Mouse (Mus musculus) forebrain, embryonic 14.5 days (tissue): ENCODE measurements at regions not wholly inside any gene's neighbourhood (a gene's known extent, or its start where the extent isn't known, plus 50 kb on each side); places are given as distances from the start of the nearest gene placed in this dataset.

Source experiments
- ATAC-seq: fragments of 200-750 bp; cut with Nextera tagmentation; 2 replicates; pipeline ENCODE4 v1.8.0; 2017; ENCODE audit warnings: mild to moderate bottlenecking, moderate library complexity
- DNase-seq: peaks from one replicate; pipeline ENCODE4 v3.0.0-alpha.2; 2015; ENCODE audit warnings: low spot score
- H3K27ac ChIP-seq: fragments of 300-500 bp; sonication (generic); 2 replicates; pipeline ENCODE4 v1.5.1; 2014; ENCODE audit warnings: low read depth, mild to moderate bottlenecking, control low read depth, low read length, moderate library complexity
- H3K27me3 ChIP-seq: fragments of 300-500 bp; sonication (generic); replicated peaks from 2 replicates; pipeline ENCODE4 v1.6.1; 2014; ENCODE audit warnings: low read length, control low read depth, mixed read lengths; ENCODE audit not compliant: control insufficient read depth, insufficient read depth
- H3K36me3 ChIP-seq: fragments of 300-500 bp; sonication (generic); 2 replicates; pipeline ENCODE4 v1.6.1; 2014; ENCODE audit warnings: low read length, control low read depth; ENCODE audit not compliant: control insufficient read depth, insufficient read depth
- H3K4me1 ChIP-seq: fragments of 300-500 bp; sonication (generic); 2 replicates; pipeline ENCODE4 v1.6.1; 2014; ENCODE audit warnings: antibody characterized with exemption, low read length, control low read depth; ENCODE audit not compliant: control insufficient read depth, insufficient read depth
- H3K4me2 ChIP-seq: fragments of 300-500 bp; sonication (generic); 2 replicates; pipeline ENCODE4 v1.6.1; 2014; ENCODE audit warnings: mild to moderate bottlenecking, control low read depth, low read length
- H3K4me3 ChIP-seq: fragments of 300-500 bp; sonication (generic); 2 replicates; pipeline ENCODE4 v1.5.1; 2014; ENCODE audit warnings: low read depth, low read length, control low read depth
- H3K9ac ChIP-seq: fragments of 300-500 bp; sonication (generic); 2 replicates; pipeline ENCODE4 v1.6.1; 2014; ENCODE audit warnings: mild to moderate bottlenecking, low read length, control low read depth, moderate library complexity
- H3K9me3 ChIP-seq: fragments of 300-500 bp; sonication (generic); replicated peaks from 2 replicates; pipeline ENCODE4 v1.6.1; 2016; ENCODE audit warnings: low read length, control low read depth, mixed read lengths; ENCODE audit not compliant: control insufficient read depth
- WGBS: fragments of 180-500 bp; shearing (Covaris S2); extraction: QIAGEN DNeasy Blood & Tissue Kit; methylation state at CpG from one replicate; pipeline ENCODE4 v1.1.7; 2014; 5-methylcytosine and 5-hydroxymethylcytosine counted together

DNA sequence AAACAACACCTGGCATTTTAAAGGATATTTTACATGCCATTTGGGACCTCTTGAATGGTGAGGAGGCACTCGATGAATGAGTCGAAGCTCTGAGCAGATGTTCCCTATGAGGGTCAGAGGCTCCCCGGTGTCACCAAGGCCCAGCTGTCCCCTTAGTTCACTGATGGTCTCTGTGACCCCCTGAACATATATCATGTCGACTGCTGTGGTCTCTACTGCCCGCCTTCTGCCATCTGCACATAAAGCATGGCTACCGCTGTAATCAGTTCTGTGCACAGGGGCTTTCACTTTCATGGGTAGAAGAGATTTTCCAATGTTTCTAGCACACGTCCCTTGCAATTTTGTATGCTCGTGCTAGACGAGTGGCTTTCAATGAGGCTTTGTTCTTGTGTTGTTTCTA, 607.8 kb downstream of the Plekhb2 start:
- no peak for ATAC-seq
- H3K9me3 ChIP-seq: no peaks in the 10 kb centered on the region

DNA sequence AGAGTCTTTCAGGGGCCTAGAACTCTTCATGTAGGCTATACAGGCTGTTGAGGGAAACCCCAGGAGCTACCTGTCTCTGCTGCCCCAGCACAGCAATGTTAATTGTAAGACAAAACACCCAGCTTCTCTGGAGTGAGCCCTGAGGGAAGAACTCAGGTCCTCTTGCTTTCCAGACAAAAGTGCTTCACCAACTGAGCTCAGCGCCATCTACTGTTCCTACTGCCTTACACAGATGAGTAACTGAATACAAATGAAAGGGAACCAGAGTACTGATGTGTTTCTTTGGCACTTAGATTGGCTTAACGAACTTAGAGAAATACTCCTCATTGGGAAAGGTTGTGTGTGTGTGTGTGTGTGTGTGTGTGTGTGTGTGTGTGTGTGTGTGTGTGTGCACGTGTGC, 603.1 kb upstream of the Hs6st1 start:
- H3K36me3 ChIP-seq: no peaks in the 10 kb centered on the region
- peak; percentile 46 for DNase-seq
- no peaks in the 10 kb centered on the region for H3K9me3 ChIP-seq
- no peak for ATAC-seq
- no peak overlapping the region for H3K4me2 ChIP-seq
- 43% methylated on average over 3 of the region's 3 CpGs for WGBS
- H3K9ac ChIP-seq: no peak overlapping the region
- peaks cover 5% of the 10 kb centered on the region for H3K4me1 ChIP-seq
- H3K27me3 ChIP-seq: no peaks in the 10 kb centered on the region
- no peak overlapping the region for H3K27ac ChIP-seq
- no peak overlapping the region for H3K4me3 ChIP-seq

More for the DNA sequence above, 607.8 kb downstream of the Plekhb2 start:
- DNase-seq: no peak
- no peaks in the 10 kb centered on the region for H3K4me1 ChIP-seq
- no peak overlapping the region for H3K9ac ChIP-seq
- H3K4me2 ChIP-seq: no peak overlapping the region
- no peak overlapping the region for H3K27ac ChIP-seq
- WGBS: 84% methylated on average over 9 of the region's 9 CpGs
- H3K4me3 ChIP-seq: no peak overlapping the region
- H3K27me3 ChIP-seq: no peaks in the 10 kb centered on the region
- no peaks in the 10 kb centered on the region for H3K36me3 ChIP-seq

DNA sequence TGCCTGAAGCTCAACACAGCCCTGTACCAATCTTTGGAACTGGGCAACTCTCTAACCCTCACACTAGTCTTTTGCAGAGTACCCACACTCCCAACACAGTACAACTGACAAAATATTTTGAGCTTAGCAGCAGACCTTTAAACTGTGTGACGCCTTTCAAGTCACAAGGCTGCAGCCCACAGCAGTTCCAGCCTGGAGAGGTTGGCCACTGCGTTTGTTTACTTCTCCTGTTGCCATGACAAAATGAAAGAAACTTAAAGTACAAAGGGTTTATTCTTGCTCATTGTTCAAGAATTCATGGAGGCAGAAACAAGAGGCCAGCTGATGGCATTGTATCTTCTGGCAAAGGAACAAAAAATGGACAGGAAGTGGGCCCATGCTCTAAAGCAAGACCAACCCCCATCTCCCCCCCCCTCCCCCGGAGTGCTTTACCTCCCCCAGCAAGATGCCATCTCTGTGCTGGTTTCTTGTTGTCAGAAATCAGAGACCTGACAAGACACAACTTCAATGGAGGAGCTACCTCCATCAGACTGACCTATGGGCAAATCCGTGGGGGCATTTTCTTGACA, 598.9 kb upstream of the Hs6st1 start:
- Histone ChIP-seq H3K27me3 (no peaks in the 10 kb centered on the region), H3K4me1 (peaks cover 5% of the 10 kb centered on the region), H3K36me3 (no peaks in the 10 kb centered on the region), H3K9me3 (peaks cover 9% of the 10 kb centered on the region; the same call in 1 of the 2 replicates), H3K4me3 (no peak overlapping the region), H3K27ac (no peak overlapping the region), H3K4me2 (no peak overlapping the region), H3K9ac (no peak overlapping the region)
- ATAC-seq: peak; percentile 76; the same call in 1 of the 2 replicates
- 26% methylated on average over 4 of the region's 4 CpGs for WGBS
- DNase-seq: peak; percentile 59

DNA sequence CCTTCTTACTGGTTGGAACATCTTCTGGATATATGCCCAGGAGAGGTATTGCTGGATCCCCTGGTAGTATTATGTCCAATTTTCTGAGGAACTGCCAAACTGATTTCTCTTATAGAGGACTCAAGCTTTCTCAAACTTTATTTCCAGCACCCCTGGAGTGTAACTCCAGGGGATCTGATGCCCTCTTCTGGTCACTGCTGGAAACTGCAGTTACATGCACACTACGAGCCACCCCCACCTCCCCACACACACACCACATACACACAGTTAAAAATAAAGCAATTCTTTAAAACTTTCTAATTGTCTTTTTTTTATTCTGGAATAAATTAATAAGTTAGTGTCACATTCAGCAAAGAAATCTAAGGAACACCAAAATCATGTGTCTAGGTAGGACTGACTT, 589.9 kb upstream of the Hs6st1 start:
- Histone ChIP-seq H3K36me3 (no peaks in the 10 kb centered on the region), H3K9me3 (peaks cover 11% of the 10 kb centered on the region; the same call in 1 of the 2 replicates), H3K27ac (no peak overlapping the region), H3K9ac (no peak overlapping the region), H3K27me3 (no peaks in the 10 kb centered on the region), H3K4me3 (no peak overlapping the region), H3K4me1 (no peaks in the 10 kb centered on the region), H3K4me2 (no peak overlapping the region)
- DNase-seq (no peak), ATAC-seq (no peak)
- 88% methylated on average over 1 of the region's 1 CpGs for WGBS

DNA sequence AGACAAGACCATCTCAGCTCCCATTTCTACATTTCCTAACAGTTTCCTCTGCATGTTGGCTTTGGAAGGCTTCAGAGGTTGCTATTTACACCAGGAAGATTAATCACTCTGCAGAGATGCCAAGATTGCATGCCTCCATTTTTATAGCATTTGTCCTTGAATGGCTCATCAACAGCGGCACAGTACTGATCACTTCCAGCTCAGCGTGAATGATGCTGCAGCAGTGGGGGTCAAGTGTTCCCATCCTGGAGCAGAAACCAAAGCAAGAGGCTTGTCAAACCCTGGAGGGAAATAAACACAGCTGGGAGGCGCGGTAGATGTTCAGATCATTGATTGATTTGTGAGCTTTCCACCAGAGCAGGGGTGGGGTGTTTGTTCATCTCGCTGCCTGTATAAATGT, 572.2 kb upstream of the Hs6st1 start:
- WGBS: 84% methylated on average over 5 of the region's 5 CpGs
- H3K27ac ChIP-seq: no peak overlapping the region

DNA sequence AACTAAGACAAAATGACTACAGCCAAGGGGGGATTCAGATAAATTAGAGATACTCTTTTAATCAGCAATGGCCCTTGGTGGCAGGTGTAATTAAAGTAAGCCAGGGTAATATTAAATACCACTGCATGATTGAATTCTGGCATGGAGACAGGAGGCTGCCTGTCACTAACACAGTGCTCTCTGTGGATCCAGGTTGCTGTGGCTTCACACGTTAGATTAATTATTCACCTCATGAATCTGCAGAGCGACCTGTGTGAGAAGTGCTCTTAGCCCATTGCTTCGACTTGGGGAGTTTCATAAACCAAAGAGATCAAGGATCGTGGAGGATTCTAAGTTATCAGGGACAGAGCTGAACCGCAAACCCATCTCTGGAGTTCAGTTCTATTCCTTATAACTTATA, 545.2 kb upstream of the Hs6st1 start:
- Histone ChIP-seq H3K27me3 (no peaks in the 10 kb centered on the region), H3K4me3 (no peak overlapping the region), H3K4me1 (no peaks in the 10 kb centered on the region), H3K9me3 (no peaks in the 10 kb centered on the region), H3K9ac (no peak overlapping the region), H3K27ac (no peak overlapping the region), H3K4me2 (no peak overlapping the region), H3K36me3 (no peaks in the 10 kb centered on the region)
- no peak for ATAC-seq
- 73% methylated on average over 5 of the region's 5 CpGs for WGBS
- DNase-seq: no peak

More for the DNA sequence above, 572.2 kb upstream of the Hs6st1 start:
- no peaks in the 10 kb centered on the region for H3K9me3 ChIP-seq
- no peaks in the 10 kb centered on the region for H3K27me3 ChIP-seq
- H3K4me1 ChIP-seq: no peaks in the 10 kb centered on the region
- H3K9ac ChIP-seq: no peak overlapping the region
- no peak overlapping the region for H3K4me3 ChIP-seq
- no peaks in the 10 kb centered on the region for H3K36me3 ChIP-seq
- ATAC-seq (no peak), DNase-seq (no peak)
- no peak overlapping the region for H3K4me2 ChIP-seq

DNA sequence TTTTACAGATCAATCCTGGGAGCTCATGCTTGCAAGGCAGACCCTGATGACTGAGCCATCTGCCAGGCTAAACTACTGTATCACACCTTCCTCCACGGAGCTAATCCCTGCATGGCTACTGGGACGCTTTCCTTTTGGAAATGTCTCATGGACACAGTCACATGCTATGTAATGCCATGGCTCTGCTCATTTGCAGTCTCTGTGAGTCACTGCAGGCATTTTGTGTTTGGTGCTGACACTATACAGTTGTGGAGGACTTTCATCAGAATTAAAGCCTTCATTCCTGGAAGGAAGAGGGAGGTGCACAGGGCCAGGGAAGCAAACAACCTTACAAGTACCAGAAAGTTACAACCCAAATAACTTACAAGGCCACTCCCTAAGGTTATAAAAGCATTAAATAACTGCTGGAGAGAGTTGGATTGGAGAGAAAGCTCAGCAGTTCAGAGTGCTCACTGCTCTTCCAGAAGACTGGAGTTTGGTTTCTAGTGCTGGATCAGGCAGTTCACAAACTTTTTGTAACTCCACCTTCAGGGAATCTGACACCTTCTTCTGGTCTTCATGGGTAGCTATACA, 544.3 kb upstream of the Hs6st1 start:
- Histone ChIP-seq H3K4me2 (no peak overlapping the region), H3K4me3 (no peak overlapping the region), H3K27me3 (no peaks in the 10 kb centered on the region), H3K27ac (no peak overlapping the region), H3K36me3 (no peaks in the 10 kb centered on the region), H3K9me3 (no peaks in the 10 kb centered on the region), H3K4me1 (no peaks in the 10 kb centered on the region), H3K9ac (no peak overlapping the region)
- DNase-seq: no peak
- 81% methylated on average over 2 of the region's 2 CpGs for WGBS
- no peak for ATAC-seq

DNA sequence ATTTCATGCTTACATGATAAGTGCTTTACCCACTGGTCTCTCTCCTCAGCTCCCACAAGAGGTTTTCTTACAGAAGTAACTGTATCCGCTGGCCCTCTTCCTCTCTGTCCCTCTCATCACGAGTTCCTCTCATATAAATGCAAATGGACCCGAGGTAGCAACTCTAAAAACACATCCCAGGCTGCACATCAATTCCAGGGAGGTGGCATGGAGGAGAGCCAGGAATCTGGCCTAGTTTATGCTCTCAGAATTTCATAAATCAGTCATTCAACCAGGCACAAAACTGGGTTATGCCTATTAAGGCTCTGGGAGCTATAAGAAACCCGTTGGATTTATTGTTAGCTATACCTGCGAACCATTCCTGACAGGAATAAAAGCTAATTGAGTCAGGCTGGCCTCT, 543.4 kb upstream of the Hs6st1 start:
- DNase-seq (no peak), ATAC-seq (no peak)
- WGBS: 61% methylated on average over 5 of the region's 5 CpGs

DNA sequence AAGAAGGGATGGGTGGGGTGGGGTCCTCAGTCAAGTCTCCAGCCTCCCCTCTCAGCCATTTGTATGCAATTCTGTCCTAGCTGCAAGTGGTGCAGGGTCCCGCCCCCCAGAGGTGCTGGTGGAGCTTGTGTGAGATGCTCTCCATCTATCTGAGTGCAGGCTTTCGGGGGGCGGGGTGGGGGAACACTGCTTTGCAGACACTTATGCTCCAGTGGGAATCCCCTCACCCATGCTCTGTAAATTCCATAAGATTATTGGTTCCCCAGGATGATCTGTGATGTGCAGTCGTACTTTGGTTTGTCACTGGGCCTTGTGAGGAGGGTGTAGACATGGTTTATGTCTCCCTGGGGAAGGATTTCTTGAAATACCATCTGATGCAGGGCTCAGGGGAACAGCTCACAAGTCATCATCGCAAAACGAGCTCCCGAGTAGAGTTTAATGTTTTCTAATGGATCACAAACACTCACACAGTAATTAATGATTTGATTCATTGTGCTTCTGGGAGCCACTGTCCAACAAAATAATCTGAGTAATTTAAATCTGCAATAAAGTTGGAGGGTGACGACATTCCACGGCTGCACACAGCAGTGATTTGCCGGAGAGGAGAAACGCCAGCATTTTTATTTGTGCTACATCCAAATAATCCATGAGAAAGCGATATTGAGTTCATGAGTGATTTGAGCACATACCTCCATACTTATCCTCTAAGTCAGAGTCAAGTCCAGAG, 540.3 kb upstream of the Hs6st1 start:
- ATAC-seq (no peak), DNase-seq (no peak)
- H3K27me3 ChIP-seq: no peaks in the 10 kb centered on the region

More for the DNA sequence above, 543.4 kb upstream of the Hs6st1 start:
- H3K9me3 ChIP-seq: no peaks in the 10 kb centered on the region
- H3K27ac ChIP-seq: no peak overlapping the region
- no peak overlapping the region for H3K9ac ChIP-seq
- H3K4me3 ChIP-seq: no peak overlapping the region
- no peaks in the 10 kb centered on the region for H3K36me3 ChIP-seq
- no peaks in the 10 kb centered on the region for H3K27me3 ChIP-seq
- H3K4me2 ChIP-seq: no peak overlapping the region
- no peaks in the 10 kb centered on the region for H3K4me1 ChIP-seq

More for the DNA sequence above, 540.3 kb upstream of the Hs6st1 start:
- no peak overlapping the region for H3K4me2 ChIP-seq
- H3K9ac ChIP-seq: no peak overlapping the region
- H3K36me3 ChIP-seq: no peaks in the 10 kb centered on the region
- no peak overlapping the region for H3K27ac ChIP-seq
- no peaks in the 10 kb centered on the region for H3K4me1 ChIP-seq
- H3K4me3 ChIP-seq: no peak overlapping the region
- no peaks in the 10 kb centered on the region for H3K9me3 ChIP-seq
- 87% methylated on average over 12 of the region's 12 CpGs for WGBS
